Mouse (Mus musculus) embryonic fibroblast, embryonic 13.5 days (primary cell): ENCODE measurements around the gene Syn3. TPM values are rescaled to one million over a fixed set of nuclear protein-coding genes. Genes with fewer than 3 reads are reported as not detected.
A peak's percentile ranks its signal among the peaks of the same experiment; 100 is the strongest.

ENCODE experiments used
- H3K27ac ChIP-seq: 2 replicates; pipeline ENCODE4 v1.5.1; 2012; ENCODE audit warnings: low read length, control low read depth, inconsistent platforms; ENCODE audit not compliant: insufficient read depth
- H3K4me1 ChIP-seq: 2 replicates; pipeline ENCODE4 v1.6.1; 2011; ENCODE audit warnings: low read length; ENCODE audit not compliant: control insufficient read depth, insufficient read depth
- H3K4me3 ChIP-seq: 2 replicates; pipeline ENCODE4 v1.5.1; 2011; ENCODE audit warnings: mild to moderate bottlenecking, control low read depth, low read length; ENCODE audit not compliant: insufficient read depth
- CTCF ChIP-seq: IDR thresholded peaks from 2 replicates; pipeline ENCODE4 v1.5.1; 2011; ENCODE audit warnings: mild to moderate bottlenecking, control low read depth, low read length, moderate library complexity, borderline replicate concordance; ENCODE audit not compliant: insufficient read depth
- POLR2A ChIP-seq: IDR thresholded peaks from 2 replicates; pipeline ENCODE4 v1.6.1; 2011; ENCODE audit warnings: low read depth, mild to moderate bottlenecking, control low read depth, low read length, moderate library complexity
- polyA plus RNA-seq: library from polyadenylated mRNA; stranded (reverse); fragments of >200 nt; gene quantifications from 2 replicates; pipeline ENCODE4 v1.2.4, GENCODE M21; 2011; ENCODE audit warnings: low read depth; ENCODE audit not compliant: missing spikeins, insufficient read length

Syn3 gene
- polyA plus RNA-seq, 1 experiment = 1.4 TPM

- TF ChIP-seq POLR2A = no peak
- no peak for TF ChIP-seq CTCF
- H3K4me3 ChIP-seq = no peak overlapping the region
- H3K4me1 ChIP-seq = no peaks in the 10 kb centered on the region; the same call in 1 of the 2 replicates
- H3K27ac ChIP-seq = no peak overlapping the region
Observed at GRCm38 (mm10) chr10:86322006-86322405, 176.7 kb downstream of the Syn3 start.

DNA sequence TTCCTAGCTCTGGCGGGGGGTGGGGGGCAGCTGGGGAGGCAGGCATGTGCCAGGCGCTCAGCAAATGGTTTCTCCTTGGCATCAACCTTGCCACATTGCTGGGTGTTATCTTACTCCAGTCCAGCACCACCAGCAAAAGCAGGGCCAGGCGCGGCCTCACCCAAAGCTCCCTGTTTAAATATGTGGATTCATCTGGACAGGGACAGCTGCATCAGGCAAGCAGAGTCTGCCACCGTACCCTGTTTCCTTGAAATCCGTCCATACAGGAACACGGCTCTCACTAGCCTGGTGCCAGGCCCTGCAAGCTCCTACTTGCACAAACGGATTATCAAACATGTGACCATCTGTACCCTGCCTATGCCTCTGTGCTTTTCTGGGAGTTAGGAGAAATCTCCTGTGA is 177.5 kb downstream of the Syn3 start:
- no peak for TF ChIP-seq POLR2A
- no peak for TF ChIP-seq CTCF
- Histone ChIP-seq H3K27ac (no peak overlapping the region), H3K4me3 (no peak overlapping the region), H3K4me1 (no peaks in the 10 kb centered on the region; the same call in 1 of the 2 replicates)

- Histone ChIP-seq H3K4me3 (no peak overlapping the region), H3K4me1 (no peaks in the 10 kb centered on the region; the same call in 1 of the 2 replicates), H3K27ac (no peak overlapping the region)
- TF ChIP-seq CTCF (no peak), POLR2A (no peak)
Observed at GRCm38 (mm10) chr10:86320204-86320603, 178.5 kb downstream of the Syn3 start.

DNA sequence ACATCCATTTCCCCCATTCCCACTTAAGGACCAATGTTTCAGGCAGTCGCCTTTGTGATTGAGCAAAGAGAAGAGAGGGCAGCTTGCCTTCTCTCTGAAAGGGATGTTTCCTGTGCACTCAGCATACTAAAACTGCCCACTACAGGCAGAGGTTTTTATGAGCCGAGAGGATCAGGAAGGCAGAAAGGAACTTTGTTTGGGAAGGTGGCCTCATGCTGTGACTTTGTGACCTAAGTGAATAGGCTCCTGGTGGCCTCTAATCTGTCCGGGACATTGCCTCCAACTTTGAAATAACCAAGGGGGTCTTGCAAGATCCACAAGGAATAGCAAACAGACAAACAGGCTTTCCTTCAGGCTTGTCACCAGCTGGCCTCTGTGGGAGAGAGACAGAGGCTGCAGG is 179.2 kb downstream of the Syn3 start:
- Histone ChIP-seq H3K4me3 (no peak overlapping the region), H3K4me1 (no peaks in the 10 kb centered on the region; the same call in 1 of the 2 replicates), H3K27ac (no peak overlapping the region)
- TF ChIP-seq POLR2A (no peak), CTCF (no peak)

GRCm38 (mm10) chr10:86318552-86319140 is 180.1 kb downstream of the Syn3 start:
- no peak overlapping the region for H3K27ac ChIP-seq
- TF ChIP-seq POLR2A (no peak), CTCF (no peak)
- H3K4me1 ChIP-seq = no peaks in the 10 kb centered on the region; the same call in 1 of the 2 replicates
- no peak overlapping the region for H3K4me3 ChIP-seq

- H3K4me1 ChIP-seq = no peaks in the 10 kb centered on the region; the same call in 1 of the 2 replicates
- no peak overlapping the region for H3K27ac ChIP-seq
- no peak overlapping the region for H3K4me3 ChIP-seq
- TF ChIP-seq POLR2A (no peak), CTCF (no peak)
Observed at GRCm38 (mm10) chr10:86317633-86318032, 181.1 kb downstream of the Syn3 start.

GRCm38 (mm10) chr10:86315513-86315912 is 183.2 kb downstream of the Syn3 start:
- no peak for TF ChIP-seq POLR2A
- TF ChIP-seq CTCF = no peak
- Histone ChIP-seq H3K27ac (no peak overlapping the region), H3K4me3 (no peak overlapping the region), H3K4me1 (peaks cover 4% of the 10 kb centered on the region)

- Histone ChIP-seq H3K4me1 (peaks cover 8% of the 10 kb centered on the region), H3K27ac (no peak overlapping the region), H3K4me3 (no peak overlapping the region)
- TF ChIP-seq CTCF (no peak), POLR2A (no peak)
Observed at GRCm38 (mm10) chr10:86313448-86313847, 185.2 kb downstream of the Syn3 start.

DNA sequence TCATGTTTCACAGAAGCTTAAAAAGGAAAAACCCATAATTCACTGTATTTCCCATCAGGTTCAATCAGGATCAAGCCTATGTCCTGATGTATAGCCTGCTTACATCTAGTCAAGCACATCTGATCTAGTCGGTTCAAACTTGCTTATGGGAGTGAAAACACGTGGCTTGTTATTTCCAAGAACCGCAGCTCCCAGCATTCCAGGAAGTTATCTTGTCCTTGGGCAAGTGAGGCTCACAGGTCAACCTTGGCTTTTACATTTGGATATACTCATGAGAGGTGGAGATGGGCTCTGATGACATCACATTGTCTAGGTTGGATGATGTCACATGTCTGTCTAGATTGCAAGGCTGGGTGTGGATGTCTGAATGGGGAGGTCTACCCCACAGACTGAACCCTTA is 185.7 kb downstream of the Syn3 start:
- TF ChIP-seq POLR2A = no peak
- no peak for TF ChIP-seq CTCF
- H3K27ac ChIP-seq = no peak overlapping the region
- H3K4me3 ChIP-seq = no peak overlapping the region
- H3K4me1 ChIP-seq = peaks cover 8% of the 10 kb centered on the region

DNA sequence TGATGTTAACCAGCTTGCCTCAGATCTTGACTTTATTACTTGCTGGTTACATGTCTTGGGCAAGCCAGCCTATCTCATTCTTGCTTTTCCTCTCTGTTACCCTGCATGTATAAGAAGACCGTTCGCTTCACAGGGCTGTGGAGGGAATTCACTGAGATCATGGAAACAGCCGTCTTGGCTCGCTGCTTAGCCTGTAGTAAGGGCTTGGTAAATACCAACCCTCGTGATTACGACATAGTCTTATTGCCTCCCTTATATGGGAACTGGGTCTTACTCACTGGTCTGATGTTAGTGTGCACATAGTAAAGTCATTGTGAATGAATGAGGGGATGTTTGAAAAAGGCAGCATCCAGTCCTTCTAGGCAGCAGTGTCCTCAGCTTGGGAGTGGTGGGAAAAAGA is 188.2 kb downstream of the Syn3 start:
- peaks cover 16% of the 10 kb centered on the region for H3K4me1 ChIP-seq

GRCm38 (mm10) chr10:86307235-86307634 is 191.5 kb downstream of the Syn3 start:
- no peak for TF ChIP-seq CTCF
- no peak for TF ChIP-seq POLR2A
- H3K4me3 ChIP-seq = no peak overlapping the region
- H3K4me1 ChIP-seq = peaks cover 18% of the 10 kb centered on the region
- H3K27ac ChIP-seq = peak overlapping the region; percentile 68

More for the DNA sequence above, 188.2 kb downstream of the Syn3 start:
- H3K4me3 ChIP-seq = no peak overlapping the region
- H3K27ac ChIP-seq = peak overlapping the region; percentile 96
- TF ChIP-seq POLR2A = no peak
- no peak for TF ChIP-seq CTCF

DNA sequence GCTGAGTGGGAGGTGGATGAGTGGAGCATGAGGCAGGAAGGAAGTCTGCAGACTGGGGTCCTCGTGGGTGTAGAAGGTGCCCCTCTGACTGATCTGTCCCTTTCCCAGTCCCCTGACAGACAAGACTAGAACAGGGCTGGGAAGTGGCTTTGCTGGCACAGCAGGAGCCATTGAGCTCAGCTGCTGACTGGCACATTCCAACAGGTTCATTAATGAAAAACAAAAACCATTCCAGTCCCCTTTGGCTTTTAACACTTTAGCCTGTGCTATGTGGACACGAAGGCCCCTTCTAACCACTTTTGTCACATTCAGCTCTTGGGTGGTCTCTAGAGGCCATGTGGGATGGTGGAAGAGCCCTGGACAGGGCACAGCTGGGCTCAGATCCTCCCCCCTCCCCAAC is 194.1 kb downstream of the Syn3 start:
- peaks cover 10% of the 10 kb centered on the region; the same call in 1 of the 2 replicates for H3K4me1 ChIP-seq
- H3K27ac ChIP-seq = no peak overlapping the region
- no peak for TF ChIP-seq POLR2A
- H3K4me3 ChIP-seq = no peak overlapping the region
